Mouse (Mus musculus): ENCODE results near the gene Trp53tg5. TPM values are rescaled to one million over a fixed set of nuclear protein-coding genes. Genes with fewer than 3 reads are reported as not detected.

The Trp53tg5 gene
- polyA plus RNA-seq (2015; fragmentation: Nextera tagmentation; extraction: Ambion mirVana) = not detected in 2 replicates

- 83% methylated on average over 6 of the region's 6 CpGs for WGBS
- Histone ChIP-seq H3K4me3 (ENCODE audit: low read depth, low read length) (no peak within 1 kb of the TSS), H3K4me1 (ENCODE audit: control insufficient read depth, insufficient read depth, low read length) (no peaks in the 10 kb centered on the region), H3K9ac (ENCODE audit: low read depth, low read length) (no peak within 1 kb of the TSS), H3K27me3 (ENCODE audit: control insufficient read depth, insufficient read depth, low read depth, low read length) (no peaks in the 10 kb centered on the region), H3K9me3 (replicated peaks; ENCODE audit: control insufficient read depth, low read length, poor library complexity, severe bottlenecking) (no peaks in the 10 kb centered on the region), H3K36me3 (ENCODE audit: control insufficient read depth, insufficient read depth, low read length) (peaks cover 11% of the 10 kb centered on the region), H3K27ac (ENCODE audit: low read length) (no peak within 1 kb of the TSS), H3K4me2 (ENCODE audit: low read length) (no peak within 1 kb of the TSS)
- ATAC-seq = no peak
Measured at GRCm38 (mm10) chr2:164473624-164474023, at the start of gene Trp53tg5. Gene Trp53tg5, minus strand, starts transcription at chr2:164473724.

- H3K4me1 ChIP-seq (ENCODE audit: control insufficient read depth, insufficient read depth, low read length) = no peaks in the 10 kb centered on the region
- no peak overlapping the region for H3K9ac ChIP-seq (ENCODE audit: low read depth, low read length)
- H3K9me3 ChIP-seq (replicated peaks; ENCODE audit: control insufficient read depth, low read length, poor library complexity, severe bottlenecking) = 0 out of 2 replicates have a peak, but pooled peaks cover 6% of the 10 kb centered on the region
- ATAC-seq = no peak
- H3K4me2 ChIP-seq (ENCODE audit: low read length) = no peak overlapping the region
- H3K36me3 ChIP-seq (ENCODE audit: control insufficient read depth, insufficient read depth, low read length) = no peaks in the 10 kb centered on the region
- no peak overlapping the region for H3K27ac ChIP-seq (ENCODE audit: low read length)
- 28% methylated on average over 8 of the region's 8 CpGs for WGBS
- H3K4me3 ChIP-seq (ENCODE audit: low read depth, low read length) = no peak overlapping the region
- no peaks in the 10 kb centered on the region for H3K27me3 ChIP-seq (ENCODE audit: control insufficient read depth, insufficient read depth, low read depth, low read length)
Measured at GRCm38 (mm10) chr2:164522280-164522679, 48.8 kb upstream of the Trp53tg5 start.

- no peak for ATAC-seq
- H3K4me2 ChIP-seq (ENCODE audit: low read length) = 0 out of 2 replicates have a peak overlapping the region, but pooled peaks have one; percentile 17
- no peak overlapping the region for H3K9ac ChIP-seq (ENCODE audit: low read depth, low read length)
- no peaks in the 10 kb centered on the region for H3K27me3 ChIP-seq (ENCODE audit: control insufficient read depth, insufficient read depth, low read depth, low read length)
- 0 out of 2 replicates have a peak, but pooled peaks cover 6% of the 10 kb centered on the region for H3K9me3 ChIP-seq (replicated peaks; ENCODE audit: control insufficient read depth, low read length, poor library complexity, severe bottlenecking)
- H3K27ac ChIP-seq (ENCODE audit: low read length) = no peak overlapping the region
- no peaks in the 10 kb centered on the region for H3K36me3 ChIP-seq (ENCODE audit: control insufficient read depth, insufficient read depth, low read length)
- no peaks in the 10 kb centered on the region for H3K4me1 ChIP-seq (ENCODE audit: control insufficient read depth, insufficient read depth, low read length)
- H3K4me3 ChIP-seq (ENCODE audit: low read depth, low read length) = no peak overlapping the region
- WGBS = 22% methylated on average over 11 of the region's 11 CpGs
Measured at GRCm38 (mm10) chr2:164521841-164522240, 48.3 kb upstream of the Trp53tg5 start.

- no peak overlapping the region for H3K27ac ChIP-seq (ENCODE audit: low read length)
- WGBS = 18% methylated on average over 3 of the region's 3 CpGs
- no peak overlapping the region for H3K4me3 ChIP-seq (ENCODE audit: low read depth, low read length)
- no peak overlapping the region for H3K9ac ChIP-seq (ENCODE audit: low read depth, low read length)
- H3K27me3 ChIP-seq (ENCODE audit: control insufficient read depth, insufficient read depth, low read depth, low read length) = no peaks in the 10 kb centered on the region
- no peaks in the 10 kb centered on the region for H3K4me1 ChIP-seq (ENCODE audit: control insufficient read depth, insufficient read depth, low read length)
- no peak for ATAC-seq
- H3K9me3 ChIP-seq (replicated peaks; ENCODE audit: control insufficient read depth, low read length, poor library complexity, severe bottlenecking) = 0 out of 2 replicates have a peak, but pooled peaks cover 5% of the 10 kb centered on the region
- H3K4me2 ChIP-seq (ENCODE audit: low read length) = no peak overlapping the region
- H3K36me3 ChIP-seq (ENCODE audit: control insufficient read depth, insufficient read depth, low read length) = no peaks in the 10 kb centered on the region
Measured at GRCm38 (mm10) chr2:164520782-164521181, 47.3 kb upstream of the Trp53tg5 start.

GRCm38 (mm10) chr2:164519171-164519526 lies 45.6 kb upstream of the Trp53tg5 start:
- no peaks in the 10 kb centered on the region for H3K27me3 ChIP-seq (ENCODE audit: control insufficient read depth, insufficient read depth, low read depth, low read length)
- ATAC-seq = no peak
- 74% methylated on average over 6 of the region's 6 CpGs for WGBS
- no peak overlapping the region for H3K27ac ChIP-seq (ENCODE audit: low read length)
- H3K4me3 ChIP-seq (ENCODE audit: low read depth, low read length) = no peak overlapping the region
- H3K4me2 ChIP-seq (ENCODE audit: low read length) = no peak overlapping the region
- no peak overlapping the region for H3K9ac ChIP-seq (ENCODE audit: low read depth, low read length)
- H3K9me3 ChIP-seq (replicated peaks; ENCODE audit: control insufficient read depth, low read length, poor library complexity, severe bottlenecking) = 0 out of 2 replicates have a peak, but pooled peaks cover 4% of the 10 kb centered on the region
- no peaks in the 10 kb centered on the region for H3K4me1 ChIP-seq (ENCODE audit: control insufficient read depth, insufficient read depth, low read length)
- no peaks in the 10 kb centered on the region for H3K36me3 ChIP-seq (ENCODE audit: control insufficient read depth, insufficient read depth, low read length)

GRCm38 (mm10) chr2:164518266-164519170 lies 45.0 kb upstream of the Trp53tg5 start:
- no peaks in the 10 kb centered on the region for H3K4me1 ChIP-seq (ENCODE audit: control insufficient read depth, insufficient read depth, low read length)
- no peak overlapping the region for H3K27ac ChIP-seq (ENCODE audit: low read length)
- no peak overlapping the region for H3K9ac ChIP-seq (ENCODE audit: low read depth, low read length)
- H3K4me2 ChIP-seq (ENCODE audit: low read length) = no peak overlapping the region
- no peaks in the 10 kb centered on the region for H3K27me3 ChIP-seq (ENCODE audit: control insufficient read depth, insufficient read depth, low read depth, low read length)
- 0 out of 2 replicates have a peak, but pooled peaks cover 4% of the 10 kb centered on the region for H3K9me3 ChIP-seq (replicated peaks; ENCODE audit: control insufficient read depth, low read length, poor library complexity, severe bottlenecking)
- WGBS = 51% methylated on average over 11 of the region's 11 CpGs
- ATAC-seq = no peak
- H3K4me3 ChIP-seq (ENCODE audit: low read depth, low read length) = no peak overlapping the region
- H3K36me3 ChIP-seq (ENCODE audit: control insufficient read depth, insufficient read depth, low read length) = no peaks in the 10 kb centered on the region

- no peaks in the 10 kb centered on the region for H3K4me1 ChIP-seq (ENCODE audit: control insufficient read depth, insufficient read depth, low read length)
- H3K27me3 ChIP-seq (ENCODE audit: control insufficient read depth, insufficient read depth, low read depth, low read length) = no peaks in the 10 kb centered on the region
- H3K36me3 ChIP-seq (ENCODE audit: control insufficient read depth, insufficient read depth, low read length) = no peaks in the 10 kb centered on the region
- no peak overlapping the region for H3K4me3 ChIP-seq (ENCODE audit: low read depth, low read length)
- H3K27ac ChIP-seq (ENCODE audit: low read length) = no peak overlapping the region
- H3K9me3 ChIP-seq (replicated peaks; ENCODE audit: control insufficient read depth, low read length, poor library complexity, severe bottlenecking) = no peaks in the 10 kb centered on the region
- WGBS = 38% methylated on average over 10 of the region's 10 CpGs
- H3K9ac ChIP-seq (ENCODE audit: low read depth, low read length) = no peak overlapping the region
- no peak overlapping the region for H3K4me2 ChIP-seq (ENCODE audit: low read length)
- no peak for ATAC-seq
Measured at GRCm38 (mm10) chr2:164517485-164518221, 44.1 kb upstream of the Trp53tg5 start.

GRCm38 (mm10) chr2:164516592-164516991 lies 43.1 kb upstream of the Trp53tg5 start:
- no peaks in the 10 kb centered on the region for H3K4me1 ChIP-seq (ENCODE audit: control insufficient read depth, insufficient read depth, low read length)
- WGBS = 87% methylated on average over 11 of the region's 11 CpGs
- no peak overlapping the region for H3K27ac ChIP-seq (ENCODE audit: low read length)
- no peak overlapping the region for H3K4me2 ChIP-seq (ENCODE audit: low read length)
- H3K4me3 ChIP-seq (ENCODE audit: low read depth, low read length) = no peak overlapping the region
- no peaks in the 10 kb centered on the region for H3K27me3 ChIP-seq (ENCODE audit: control insufficient read depth, insufficient read depth, low read depth, low read length)
- no peak for ATAC-seq
- no peaks in the 10 kb centered on the region for H3K36me3 ChIP-seq (ENCODE audit: control insufficient read depth, insufficient read depth, low read length)
- H3K9ac ChIP-seq (ENCODE audit: low read depth, low read length) = no peak overlapping the region
- H3K9me3 ChIP-seq (replicated peaks; ENCODE audit: control insufficient read depth, low read length, poor library complexity, severe bottlenecking) = no peaks in the 10 kb centered on the region

- Histone ChIP-seq H3K9me3 (replicated peaks; ENCODE audit: control insufficient read depth, low read length, poor library complexity, severe bottlenecking) (no peaks in the 10 kb centered on the region), H3K4me3 (ENCODE audit: low read depth, low read length) (no peak overlapping the region), H3K4me2 (ENCODE audit: low read length) (no peak overlapping the region), H3K4me1 (ENCODE audit: control insufficient read depth, insufficient read depth, low read length) (no peaks in the 10 kb centered on the region), H3K9ac (ENCODE audit: low read depth, low read length) (no peak overlapping the region), H3K36me3 (ENCODE audit: control insufficient read depth, insufficient read depth, low read length) (no peaks in the 10 kb centered on the region), H3K27me3 (ENCODE audit: control insufficient read depth, insufficient read depth, low read depth, low read length) (no peaks in the 10 kb centered on the region), H3K27ac (ENCODE audit: low read length) (no peak overlapping the region)
- 77% methylated on average over 9 of the region's 9 CpGs for WGBS
- ATAC-seq = no peak
Measured at GRCm38 (mm10) chr2:164515897-164516296, 42.4 kb upstream of the Trp53tg5 start.

Data from midbrain, embryonic 16.5 days (tissue).